Mouse (Mus musculus): ENCODE data around the gene Fam178b.

The Fam178b gene

GRCm38 (mm10) chr1:36682620-36683355 lies at the start of gene Fam178b:
Gene Fam178b (minus strand): TSS chr1:36683183.
- DNase-seq (ENCODE audit: low spot score) = no peak

GRCm38 (mm10) chr1:36724057-36724431 lies 41.1 kb upstream of the Fam178b start:
- DNase-seq (ENCODE audit: low spot score) = no peak

- peak; percentile 26 for DNase-seq (ENCODE audit: low spot score)
Measured at GRCm38 (mm10) chr1:36723146-36724056, 40.4 kb upstream of the Fam178b start.

GRCm38 (mm10) chr1:36718786-36719185 lies 35.8 kb upstream of the Fam178b start:
- no peak for DNase-seq (ENCODE audit: low spot score)

GRCm38 (mm10) chr1:36714311-36714710 lies 31.3 kb upstream of the Fam178b start, which contains the start of gene Actr1b:
Gene Actr1b (minus strand): TSS chr1:36714422.
- no peak for DNase-seq (ENCODE audit: low spot score)

GRCm38 (mm10) chr1:36711104-36711503 lies 28.1 kb upstream of the Fam178b start:
- no peak for DNase-seq (ENCODE audit: low spot score)

- peak; percentile 97 for DNase-seq (ENCODE audit: low spot score)
Measured at GRCm38 (mm10) chr1:36709854-36710280, 26.9 kb upstream of the Fam178b start, which contains the start of gene 4933424G06Rik. Gene 4933424G06Rik (plus strand): TSS chr1:36710149.

GRCm38 (mm10) chr1:36709055-36709853 lies 26.3 kb upstream of the Fam178b start:
- DNase-seq (ENCODE audit: low spot score) = peak; percentile 52

- no peak for DNase-seq (ENCODE audit: low spot score)
Measured at GRCm38 (mm10) chr1:36708626-36709025, 25.6 kb upstream of the Fam178b start.

GRCm38 (mm10) chr1:36707797-36708196 lies 24.8 kb upstream of the Fam178b start:
- DNase-seq (ENCODE audit: low spot score) = no peak

GRCm38 (mm10) chr1:36707166-36707565 lies 24.2 kb upstream of the Fam178b start:
- no peak for DNase-seq (ENCODE audit: low spot score)

- no peak for DNase-seq (ENCODE audit: low spot score)
Measured at GRCm38 (mm10) chr1:36697030-36697429, 14.0 kb upstream of the Fam178b start.

- no peak for DNase-seq (ENCODE audit: low spot score)
Measured at GRCm38 (mm10) chr1:36696411-36696810, 13.4 kb upstream of the Fam178b start.

GRCm38 (mm10) chr1:36694871-36695270 lies 11.9 kb upstream of the Fam178b start:
- no peak for DNase-seq (ENCODE audit: low spot score)

- peak; percentile 100 for DNase-seq (ENCODE audit: low spot score)
Measured at GRCm38 (mm10) chr1:36691271-36692155, 8.5 kb upstream of the Fam178b start, which contains the start of gene Cox5b. Gene Cox5b (plus strand): TSS chr1:36691449.

- DNase-seq (ENCODE audit: low spot score) = no peak
Measured at GRCm38 (mm10) chr1:36690671-36691235, 7.8 kb upstream of the Fam178b start.

GRCm38 (mm10) chr1:36683810-36684467 lies 956 bp upstream of the Fam178b start:
- peak; percentile 88 for DNase-seq (ENCODE audit: low spot score)

GRCm38 (mm10) chr1:36680893-36681292 lies 2.1 kb downstream of the Fam178b start:
- no peak for DNase-seq (ENCODE audit: low spot score)

GRCm38 (mm10) chr1:36674936-36675335 lies 8.0 kb downstream of the Fam178b start:
- DNase-seq (ENCODE audit: low spot score) = no peak
